Mouse (Mus musculus): ENCODE results near the gene Olfr1388.
"Not testable (repeated sequence)": the region's sequence is repeated elsewhere in the genome, so short reads cannot be mapped to it uniquely, and the experiment has no call there.

The Olfr1388 gene

DNA sequence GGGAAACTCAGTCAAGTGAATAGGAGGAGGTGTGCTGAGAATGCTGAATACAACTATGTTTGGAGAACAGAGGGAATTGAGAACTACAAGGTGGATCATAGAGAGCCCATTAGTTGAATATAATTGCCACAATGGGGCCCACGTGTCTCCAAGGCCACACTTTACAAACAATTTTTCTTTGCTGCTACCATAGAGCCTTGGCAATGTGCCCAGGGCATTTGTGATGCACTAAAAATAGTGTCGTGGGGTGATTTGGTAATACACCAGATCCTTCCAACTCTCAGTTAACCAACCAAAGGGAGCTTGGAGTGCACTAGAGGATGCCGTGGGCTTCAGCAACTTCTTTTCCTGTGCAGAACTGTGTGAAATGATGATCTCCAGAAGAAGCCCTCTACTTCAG lies at the start of gene Olfr1388:
Olfr1388 (plus strand) TSS at position 214 of the 400 bp plus-strand sequence.
- DNase-seq (ENCODE audit: low spot score in 2 of 2) = no peak

DNA sequence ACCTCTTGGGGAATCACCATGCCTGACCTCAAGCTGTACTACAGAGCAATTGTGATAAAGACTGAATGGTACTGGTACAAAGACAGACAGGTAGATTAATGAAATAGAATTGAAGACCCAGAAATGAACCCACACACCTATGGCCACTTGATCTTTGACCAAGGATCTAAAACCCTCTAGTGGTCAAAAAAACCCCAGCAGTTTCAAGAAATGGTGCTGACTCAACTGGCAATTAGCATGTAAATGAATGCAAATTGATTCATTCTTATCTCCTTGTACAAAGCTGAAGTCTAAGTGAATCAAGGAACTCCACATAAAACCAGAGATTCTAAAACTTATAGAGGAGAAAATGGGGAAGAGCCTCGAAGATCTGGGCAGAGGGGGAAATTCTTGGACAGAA lies 43.7 kb upstream of the Olfr1388 start:
- DNase-seq (ENCODE audit: low spot score in 2 of 2) = not testable (repeated sequence)

DNA sequence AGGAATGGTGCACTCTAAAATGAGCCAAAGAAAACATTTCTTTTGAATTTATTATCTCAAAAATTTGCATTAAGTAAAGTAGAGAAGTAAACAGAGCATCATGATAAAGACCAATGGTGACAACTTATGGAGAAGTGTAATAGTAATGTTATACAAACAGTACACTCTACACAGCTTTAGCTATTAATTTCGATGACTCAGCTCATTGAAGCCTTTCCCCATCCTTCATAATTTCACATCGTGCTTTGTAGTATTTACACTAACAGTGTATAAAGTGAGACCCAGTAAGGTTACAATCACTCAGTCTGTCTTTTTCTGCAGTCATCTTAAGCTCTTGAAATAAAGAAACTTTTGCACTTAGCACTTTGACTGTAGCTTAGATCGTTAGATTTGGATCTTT lies 29.6 kb upstream of the Olfr1388 start:
- no peak for DNase-seq (ENCODE audit: low spot score in 2 of 2)

DNA sequence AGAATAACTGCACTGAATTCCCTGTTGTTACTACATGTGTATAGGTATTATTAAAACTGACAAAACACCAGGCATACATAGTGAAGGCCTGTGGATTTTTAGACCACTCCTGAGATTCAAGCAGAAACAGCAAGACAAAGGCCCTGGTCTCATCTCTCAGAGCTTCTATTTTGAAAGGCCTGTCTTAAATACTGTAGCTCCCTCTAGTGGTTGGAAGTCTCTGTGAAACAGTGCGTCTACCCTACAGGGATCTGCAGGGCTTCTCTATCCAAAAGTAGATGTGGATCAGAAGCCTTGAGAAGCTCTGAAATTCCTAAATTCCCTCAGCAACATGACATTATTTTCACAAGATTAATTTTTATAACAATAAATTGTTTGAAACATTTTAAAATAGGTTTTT lies 25.9 kb upstream of the Olfr1388 start:
- DNase-seq (ENCODE audit: low spot score in 2 of 2) = no peak

DNA sequence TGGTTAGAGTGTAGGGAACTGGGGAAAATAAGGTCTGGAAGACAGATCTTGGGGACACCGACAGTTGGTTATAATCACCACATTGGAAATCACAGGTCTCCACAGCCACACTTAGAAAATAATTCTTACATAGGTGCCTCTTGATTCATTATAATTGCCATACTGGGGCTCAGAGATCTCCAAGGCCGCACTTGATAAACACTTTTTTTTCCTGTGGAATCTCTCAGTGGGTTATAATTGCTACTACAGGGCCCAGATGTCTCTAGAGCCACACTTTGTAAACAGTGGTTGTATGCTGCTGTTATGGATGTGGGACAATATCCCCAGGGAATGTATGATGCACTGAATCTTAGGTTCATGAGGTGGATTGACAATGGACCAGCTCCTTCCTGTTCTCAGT lies 13.7 kb upstream of the Olfr1388 start, which contains the start of gene Olfr1389:
Olfr1389 (plus strand) TSS at position 301 of the 400 bp plus-strand sequence.
- DNase-seq (ENCODE audit: low spot score in 2 of 2) = no peak

DNA sequence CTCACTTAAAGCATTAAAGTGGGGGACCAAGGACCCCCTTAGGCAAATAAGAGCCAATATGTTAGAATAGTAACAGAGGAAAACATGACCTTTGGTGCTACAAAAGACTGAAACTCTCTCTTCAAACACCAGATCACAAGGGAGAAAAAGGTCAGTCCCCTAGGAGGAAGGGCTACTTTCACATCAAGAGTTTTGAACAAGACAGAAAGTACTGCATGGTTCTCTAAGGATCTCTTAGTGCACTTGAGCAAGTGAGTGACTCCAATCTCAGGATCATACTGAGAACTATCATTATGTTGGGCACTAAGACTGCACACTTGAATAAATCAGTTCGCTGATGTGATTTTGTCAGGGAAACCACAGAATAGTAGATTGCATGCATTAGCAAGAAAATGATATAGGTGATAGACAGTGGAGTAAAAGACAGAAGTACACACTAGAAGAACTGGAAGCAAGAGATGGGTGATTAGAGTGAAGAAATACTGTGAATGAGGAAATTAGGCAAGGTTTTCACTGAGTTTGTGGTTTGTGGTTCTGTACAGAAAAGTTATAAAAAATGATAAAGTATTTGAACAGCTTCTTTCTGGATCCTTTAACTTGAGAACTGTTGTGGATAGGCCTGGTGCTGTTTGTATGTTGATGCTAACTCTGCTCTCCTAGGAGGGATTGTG lies 11.0 kb upstream of the Olfr1388 start:
- DNase-seq (ENCODE audit: low spot score in 2 of 2) = no peak

DNA sequence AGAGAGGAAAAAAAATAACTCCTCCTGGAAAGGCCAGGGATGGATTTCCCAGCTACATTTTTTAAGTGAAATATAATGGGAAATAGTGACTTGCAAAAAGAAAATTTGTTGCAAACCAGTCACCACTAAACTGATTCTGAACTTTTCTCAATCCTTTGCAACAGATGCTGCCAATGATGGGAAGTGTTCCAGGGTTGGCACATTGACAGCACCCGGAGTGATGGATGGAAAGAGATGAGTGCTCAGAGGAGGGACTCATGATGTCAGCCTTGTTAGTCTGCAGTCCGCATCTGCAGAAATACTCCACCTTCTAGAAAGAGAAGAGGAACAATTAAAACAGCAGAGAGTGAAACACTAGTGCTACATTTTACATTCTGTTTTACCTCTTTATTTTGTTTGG lies 6.8 kb upstream of the Olfr1388 start:
- DNase-seq (ENCODE audit: low spot score in 2 of 2) = no peak

DNA sequence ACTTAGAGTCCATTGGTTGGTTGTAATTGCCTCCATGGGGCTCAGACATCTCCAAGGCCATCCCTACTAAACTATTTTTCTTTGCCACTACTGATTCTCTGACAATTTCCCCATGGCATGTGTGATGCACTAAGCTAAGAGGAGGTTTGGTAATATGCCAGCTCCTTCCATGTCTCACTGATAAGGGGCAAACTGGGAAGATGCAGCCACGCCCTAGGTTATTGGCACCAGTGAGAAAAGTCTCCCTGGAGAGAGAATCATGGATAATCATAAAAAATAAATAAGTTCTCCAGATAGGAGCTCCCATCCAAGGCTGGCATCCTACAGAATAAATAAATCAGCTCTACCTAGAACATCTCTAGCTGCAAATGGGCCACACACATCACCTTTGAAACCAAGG lies 18.6 kb downstream of the Olfr1388 start, which contains the start of gene Olfr1387:
Olfr1387 (plus strand) TSS at position 301 of the 400 bp plus-strand sequence.
- DNase-seq (ENCODE audit: low spot score in 2 of 2) = no peak

DNA sequence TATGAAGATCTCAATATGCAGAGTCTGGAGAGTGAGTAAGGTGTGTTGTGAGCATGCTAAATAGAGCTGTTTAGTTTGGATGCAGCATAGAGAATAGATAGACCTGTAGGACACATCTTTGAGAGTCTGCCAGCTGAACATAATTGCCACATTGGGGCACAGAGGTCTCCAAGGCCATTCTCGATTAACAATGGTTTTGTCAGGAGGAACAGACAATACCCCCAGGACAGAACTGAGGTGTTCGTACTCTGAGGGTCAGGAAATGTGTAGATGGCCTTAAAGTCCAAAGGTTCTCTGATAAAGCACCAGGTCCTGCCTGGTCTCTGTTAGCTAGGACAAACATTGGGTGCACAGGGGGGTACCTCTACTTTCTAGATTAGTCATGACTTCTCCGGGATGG lies 28.3 kb downstream of the Olfr1388 start, which contains the start of gene Olfr1386:
Olfr1386 (plus strand) TSS at position 301 of the 400 bp plus-strand sequence.
- DNase-seq (ENCODE audit: low spot score in 2 of 2) = not testable (repeated sequence)

DNA sequence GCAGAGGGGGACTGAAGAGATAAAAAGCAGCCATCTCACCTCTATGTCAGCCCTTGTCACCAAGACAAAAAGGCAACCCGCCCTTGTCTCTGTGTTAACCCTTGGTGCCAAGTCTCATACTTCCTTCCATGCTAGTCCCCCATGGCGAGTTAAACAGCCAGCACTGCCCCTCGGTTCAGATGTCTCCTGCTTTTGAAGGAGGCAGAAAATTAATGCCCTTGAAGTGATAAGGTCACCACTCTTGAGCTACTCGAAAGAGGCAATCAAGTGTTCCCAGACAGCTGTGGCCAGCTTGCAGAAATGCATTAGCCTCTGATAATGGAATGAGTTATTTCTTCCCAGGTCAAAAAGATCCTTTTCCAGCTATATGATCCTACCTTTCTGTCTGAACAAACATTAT lies 49.5 kb downstream of the Olfr1388 start:
- no peak for DNase-seq (ENCODE audit: low spot score in 2 of 2)

DNA sequence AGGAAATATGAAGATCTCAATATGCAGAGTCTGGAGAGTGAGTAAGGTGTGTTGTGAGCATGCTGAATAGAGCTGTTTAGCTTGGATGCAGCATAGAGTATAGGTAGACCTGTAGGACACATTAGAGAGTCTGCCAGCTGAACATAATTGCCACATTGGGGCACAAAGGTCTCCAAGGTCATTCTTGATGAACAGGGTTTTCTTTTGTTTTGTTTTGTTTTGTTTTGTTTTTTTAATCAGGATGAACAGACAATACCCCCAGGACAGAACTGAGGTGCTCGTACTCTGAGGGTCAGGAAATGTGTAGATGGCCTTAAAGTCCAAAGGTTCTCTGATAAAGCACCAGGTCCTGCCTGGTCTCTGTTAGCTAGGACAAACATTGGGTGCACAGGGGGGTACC lies 52.3 kb downstream of the Olfr1388 start, which contains the start of gene Olfr1385:
Olfr1385 (plus strand) TSS at position 301 of the 400 bp plus-strand sequence.
- not testable (repeated sequence) for DNase-seq (ENCODE audit: low spot score in 2 of 2)

Data from spleen, postnatal 4 days (tissue).